Mouse (Mus musculus) limb, embryonic 15.5 days (tissue): ENCODE results near the gene Itga11. TPM values are rescaled to one million over a fixed set of nuclear protein-coding genes. Genes with fewer than 3 reads are reported as not detected.

Experiments
- ATAC-seq: fragments of 200-750 bp; cut with Nextera tagmentation; 2 replicates; pipeline ENCODE4 v1.8.0; 2017; ENCODE audit warnings: low read depth, moderate TSS enrichment; ENCODE audit not compliant: insufficient number of reproducible peaks, low FRiP score, low TSS enrichment
- H3K27ac ChIP-seq: fragments of 300-500 bp; sonication (generic); 2 replicates; pipeline ENCODE4 v1.5.1; 2015; ENCODE audit warnings: moderate library complexity, mild to moderate bottlenecking, inconsistent platforms
- H3K27me3 ChIP-seq: fragments of 300-500 bp; sonication (generic); 2 replicates; pipeline ENCODE4 v1.6.1; 2015; ENCODE audit warnings: inconsistent platforms
- H3K36me3 ChIP-seq: fragments of 300-500 bp; sonication (generic); 2 replicates; pipeline ENCODE4 v1.6.1; 2015; ENCODE audit warnings: inconsistent platforms
- H3K4me1 ChIP-seq: fragments of 300-500 bp; sonication (generic); 2 replicates; pipeline ENCODE4 v1.6.1; 2015; ENCODE audit warnings: inconsistent platforms
- H3K4me2 ChIP-seq: fragments of 300-500 bp; sonication (generic); 2 replicates; pipeline ENCODE4 v1.6.1; 2015; ENCODE audit warnings: mild to moderate bottlenecking, inconsistent platforms
- H3K4me3 ChIP-seq: fragments of 300-500 bp; sonication (generic); 2 replicates; pipeline ENCODE4 v1.5.1; 2015; ENCODE audit warnings: mild to moderate bottlenecking, inconsistent platforms
- H3K9ac ChIP-seq: fragments of 300-500 bp; sonication (generic); 2 replicates; pipeline ENCODE4 v1.6.1; 2015; ENCODE audit warnings: inconsistent platforms
- H3K9me3 ChIP-seq: fragments of 300-500 bp; sonication (generic); 2 replicates; pipeline ENCODE4 v1.6.1; 2016; ENCODE audit warnings: inconsistent platforms
- WGBS: fragments of 180-500 bp; shearing (Covaris S2); methylation state at CpG from one replicate; pipeline ENCODE4 v1.1.7; 2015; 5-methylcytosine and 5-hydroxymethylcytosine counted together
- polyA plus RNA-seq: library from polyadenylated mRNA; unstranded; fragments of >200 nt; fragmentation: Nextera tagmentation; extraction: Ambion mirVana; gene quantifications from 2 replicates; pipeline ENCODE4 v1.2.1, GENCODE M21; 2015

The Itga11 gene
- 11.2 and 12.2 TPM in 2 replicates for polyA plus RNA-seq

- 1% methylated on average over 45 of the region's 45 CpGs for WGBS
- Histone ChIP-seq H3K4me1 (peaks cover 27% of the 10 kb centered on the region), H3K9me3 (no peaks in the 10 kb centered on the region), H3K4me3 (peak within 1 kb of the TSS; percentile 50), H3K27ac (peak within 1 kb of the TSS; percentile 57), H3K36me3 (no peaks in the 10 kb centered on the region), H3K4me2 (peak within 1 kb of the TSS; percentile 89), H3K27me3 (peaks cover 31% of the 10 kb centered on the region), H3K9ac (peak within 1 kb of the TSS; percentile 54)
- ATAC-seq: no peak; the same call in 1 of the 2 replicates
These were observed at the start of gene Itga11 for GRCm38 (mm10) chr9:62677641-62678549. Gene Itga11, plus strand, starts transcription at chr9:62677826.

- Histone ChIP-seq H3K4me1 (peaks cover 29% of the 10 kb centered on the region), H3K4me2 (no peak overlapping the region), H3K9me3 (no peaks in the 10 kb centered on the region), H3K36me3 (no peaks in the 10 kb centered on the region), H3K4me3 (no peak overlapping the region), H3K27me3 (no peaks in the 10 kb centered on the region), H3K27ac (peak overlapping the region; percentile 51), H3K9ac (no peak overlapping the region)
- 57% methylated on average over 10 of the region's 10 CpGs for WGBS
- no peak for ATAC-seq
These were observed 46.9 kb upstream of the Itga11 start for GRCm38 (mm10) chr9:62630631-62631240.

- Histone ChIP-seq H3K27me3 (no peaks in the 10 kb centered on the region), H3K4me3 (no peak overlapping the region), H3K27ac (peak overlapping the region; percentile 58), H3K4me1 (peaks cover 25% of the 10 kb centered on the region), H3K9ac (no peak overlapping the region), H3K9me3 (no peaks in the 10 kb centered on the region), H3K36me3 (no peaks in the 10 kb centered on the region), H3K4me2 (no peak overlapping the region)
- ATAC-seq: peak; percentile 78
- WGBS: 38% methylated on average over 6 of the region's 6 CpGs
These were observed 45.2 kb upstream of the Itga11 start for GRCm38 (mm10) chr9:62632392-62632791.

GRCm38 (mm10) chr9:62638045-62638444 is 39.6 kb upstream of the Itga11 start:
- no peak overlapping the region for H3K4me3 ChIP-seq
- no peak overlapping the region for H3K27ac ChIP-seq
- H3K4me2 ChIP-seq: no peak overlapping the region
- no peaks in the 10 kb centered on the region for H3K36me3 ChIP-seq
- no peak overlapping the region for H3K9ac ChIP-seq
- ATAC-seq: no peak
- H3K9me3 ChIP-seq: no peaks in the 10 kb centered on the region
- 28% methylated on average over 6 of the region's 6 CpGs for WGBS
- H3K4me1 ChIP-seq: peaks cover 7% of the 10 kb centered on the region; the same call in 1 of the 2 replicates
- no peaks in the 10 kb centered on the region for H3K27me3 ChIP-seq

- no peak overlapping the region for H3K9ac ChIP-seq
- ATAC-seq: no peak
- no peak overlapping the region for H3K4me2 ChIP-seq
- peaks cover 10% of the 10 kb centered on the region; the same call in 1 of the 2 replicates for H3K4me1 ChIP-seq
- H3K9me3 ChIP-seq: no peaks in the 10 kb centered on the region
- H3K4me3 ChIP-seq: no peak overlapping the region
- WGBS: 77% methylated on average over 4 of the region's 4 CpGs
- H3K27ac ChIP-seq: no peak overlapping the region
- H3K36me3 ChIP-seq: no peaks in the 10 kb centered on the region
- no peaks in the 10 kb centered on the region for H3K27me3 ChIP-seq
These were observed 37.9 kb upstream of the Itga11 start for GRCm38 (mm10) chr9:62639686-62640085.

- no peak for ATAC-seq
These were observed 37.4 kb upstream of the Itga11 start for GRCm38 (mm10) chr9:62640188-62640587.

GRCm38 (mm10) chr9:62645716-62646400 is 31.8 kb upstream of the Itga11 start:
- Histone ChIP-seq H3K9me3 (no peaks in the 10 kb centered on the region), H3K4me3 (no peak overlapping the region), H3K4me1 (peaks cover 36% of the 10 kb centered on the region), H3K36me3 (no peaks in the 10 kb centered on the region), H3K27me3 (no peaks in the 10 kb centered on the region), H3K4me2 (no peak overlapping the region), H3K27ac (peak overlapping the region; percentile 51), H3K9ac (no peak overlapping the region)
- 41% methylated on average over 6 of the region's 6 CpGs for WGBS
- ATAC-seq: no peak

More at GRCm38 (mm10) chr9:62640188-62640587, 37.4 kb upstream of the Itga11 start:
- Histone ChIP-seq H3K36me3 (no peaks in the 10 kb centered on the region), H3K4me3 (no peak overlapping the region), H3K4me2 (no peak overlapping the region), H3K9ac (no peak overlapping the region), H3K27me3 (no peaks in the 10 kb centered on the region), H3K27ac (no peak overlapping the region), H3K4me1 (peaks cover 15% of the 10 kb centered on the region; the same call in 1 of the 2 replicates), H3K9me3 (no peaks in the 10 kb centered on the region)
- 90% methylated on average over 2 of the region's 2 CpGs for WGBS

- H3K9me3 ChIP-seq: no peaks in the 10 kb centered on the region
- no peak overlapping the region for H3K9ac ChIP-seq
- H3K27ac ChIP-seq: peak overlapping the region; percentile 51
- ATAC-seq: peak; percentile 78
- 32% methylated on average over 7 of the region's 7 CpGs for WGBS
- peaks cover 36% of the 10 kb centered on the region for H3K4me1 ChIP-seq
- H3K4me2 ChIP-seq: no peak overlapping the region
- no peaks in the 10 kb centered on the region for H3K27me3 ChIP-seq
- no peaks in the 10 kb centered on the region for H3K36me3 ChIP-seq
- no peak overlapping the region for H3K4me3 ChIP-seq
These were observed 30.9 kb upstream of the Itga11 start for GRCm38 (mm10) chr9:62646721-62647183.

GRCm38 (mm10) chr9:62649444-62649843 is 28.2 kb upstream of the Itga11 start:
- no peak overlapping the region for H3K4me2 ChIP-seq
- ATAC-seq: no peak
- H3K4me3 ChIP-seq: no peak overlapping the region
- no peaks in the 10 kb centered on the region for H3K27me3 ChIP-seq
- H3K36me3 ChIP-seq: no peaks in the 10 kb centered on the region
- H3K9me3 ChIP-seq: no peaks in the 10 kb centered on the region
- no peak overlapping the region for H3K9ac ChIP-seq
- H3K27ac ChIP-seq: no peak overlapping the region
- WGBS: 80% methylated on average over 3 of the region's 3 CpGs
- H3K4me1 ChIP-seq: peaks cover 34% of the 10 kb centered on the region

GRCm38 (mm10) chr9:62650764-62651163 is 26.9 kb upstream of the Itga11 start:
- Histone ChIP-seq H3K9ac (no peak overlapping the region), H3K36me3 (no peaks in the 10 kb centered on the region), H3K27ac (no peak overlapping the region), H3K9me3 (no peaks in the 10 kb centered on the region), H3K4me3 (no peak overlapping the region), H3K27me3 (no peaks in the 10 kb centered on the region), H3K4me1 (peaks cover 22% of the 10 kb centered on the region), H3K4me2 (no peak overlapping the region)
- ATAC-seq: no peak
- 53% methylated on average over 6 of the region's 6 CpGs for WGBS

GRCm38 (mm10) chr9:62654336-62654735 is 23.3 kb upstream of the Itga11 start:
- no peaks in the 10 kb centered on the region for H3K9me3 ChIP-seq
- H3K4me1 ChIP-seq: peaks cover 4% of the 10 kb centered on the region; the same call in 1 of the 2 replicates
- no peak for ATAC-seq
- no peak overlapping the region for H3K4me3 ChIP-seq
- H3K36me3 ChIP-seq: no peaks in the 10 kb centered on the region
- no peaks in the 10 kb centered on the region for H3K27me3 ChIP-seq
- 40% methylated on average over 6 of the region's 6 CpGs for WGBS
- no peak overlapping the region for H3K27ac ChIP-seq
- H3K9ac ChIP-seq: no peak overlapping the region
- no peak overlapping the region for H3K4me2 ChIP-seq
